Comparison of ENCODE assay signal across 12 mouse cellular contexts in genomic region chr1:131586836-131587235, GRCm38 (mm10). TPM values are rescaled to one million over a fixed set of nuclear protein-coding genes. Genes with fewer than 3 reads are reported as not detected.
A peak's percentile ranks its signal among the peaks of the same experiment; 100 is the strongest.
DNase-seq lines count a peak whose midpoint lies in the region; ATAC-seq and TF ChIP-seq lines count a peak whose summit lies in the region.
"Had no signal": no experiment of that assay in that cellular context is flagged by ENCODE, and none has a peak within 500 bp of the region (broad histone marks: within the 10 kb centered on the region; RNA-seq: fewer than 3 reads in every experiment).

No protein-coding gene starts in this region.

- intact Hi-C loops in left cerebral cortex, adult 2 months (cut with DNase I) = no loop called here
- intact Hi-C loops in left cerebral cortex, postnatal 36 days (cut with DNase I) = no loop called here

- no peak overlapping the region for H3K4me3 ChIP-seq in left cerebral cortex, adult 2 months
- H3K4me3 ChIP-seq in kidney, embryonic 15.5 days (replicated peaks) = no peak overlapping the region
- H3K4me3 ChIP-seq: embryonic facial prominence, embryonic 15.5 days had no signal

- no peak overlapping the region for H3K9ac ChIP-seq in kidney, embryonic 15.5 days
- H3K9ac ChIP-seq: embryonic facial prominence, embryonic 15.5 days; liver, postnatal 0 days had no signal

- no peak for ATAC-seq in kidney, embryonic 15.5 days (replicated peaks; ENCODE audit: low FRiP score)
- ATAC-seq: liver, postnatal 0 days had no signal

- peak; percentile 20 to 48 for DNase-seq in cerebellum, postnatal 25 days
- DNase-seq in cerebellum, adult 9-11 months = no peak
- DNase-seq in left cerebral cortex, adult 2 months (ENCODE audit: extremely low spot score in 1 of 2, low spot score in 2 of 2) = peak; percentile 25 to 41
- DNase-seq in left cerebral cortex, postnatal 36 days (ENCODE audit: low spot score in 2 of 2) = no peak
- peak; percentile 47 for DNase-seq in brain, embryonic 14.5 days (ENCODE audit: low read depth)
- peak; percentile 53 to 65 for DNase-seq in right cerebral cortex, postnatal 10 days (ENCODE audit: low spot score in 2 of 2)
- no peak for DNase-seq in yolk sac, embryonic 10.5 days (ENCODE audit: low spot score)
- DNase-seq: liver, postnatal 0 days had no signal

- no peaks in the 10 kb centered on the region for H3K36me3 ChIP-seq in kidney, embryonic 15.5 days
- H3K36me3 ChIP-seq: embryonic facial prominence, embryonic 15.5 days had no signal

- no peaks in the 10 kb centered on the region for H3K9me3 ChIP-seq in kidney, embryonic 15.5 days (replicated peaks)
- H3K9me3 ChIP-seq: embryonic facial prominence, embryonic 15.5 days had no signal

- WGBS in kidney, embryonic 15.5 days = 67% methylated on average over 8 of the region's 8 CpGs

- no peak for TF ChIP-seq POLR2A in brain, embryonic 14.5 days (IDR thresholded peaks at IDR 0.05; ENCODE audit: borderline replicate concordance, extremely low read depth, insufficient read depth, insufficient read length, poor library complexity, severe bottlenecking)

- H3K4me1 ChIP-seq in kidney, embryonic 15.5 days = no peaks in the 10 kb centered on the region

- no peak overlapping the region for H3K27ac ChIP-seq in left cerebral cortex, adult 2 months
- H3K27ac ChIP-seq in kidney, embryonic 15.5 days = no peak overlapping the region
- H3K27ac ChIP-seq: embryonic facial prominence, embryonic 15.5 days had no signal

- no peak for TF ChIP-seq CTCF in left cerebral cortex, adult 2 months (IDR thresholded peaks at IDR 0.05)
- no peak for TF ChIP-seq CTCF in brain, embryonic 14.5 days (IDR thresholded peaks at IDR 0.05; ENCODE audit: borderline replicate concordance, extremely low read depth, insufficient read depth, insufficient read length)

- no peaks in the 10 kb centered on the region for H3K27me3 ChIP-seq in kidney, embryonic 15.5 days
- H3K27me3 ChIP-seq: embryonic facial prominence, embryonic 15.5 days had no signal

- H3K4me2 ChIP-seq in kidney, embryonic 15.5 days = no peak overlapping the region
- H3K4me2 ChIP-seq: embryonic facial prominence, embryonic 15.5 days had no signal

RNA-seq across cellular contexts. Expression of gene Avpr1b, which starts 12.2 kb away (rescaled TPM):
- total RNA-seq in left cerebral cortex, adult 2 months (2021) = not detected
- total RNA-seq in left cerebral cortex, postnatal 36 days (2021) = not detected
- polyA plus RNA-seq in brain, embryonic 14.5 days (2012; rRNA removed) = not detected in 2 replicates
- not detected in 2 replicates for polyA plus RNA-seq in kidney, embryonic 15.5 days (2015; fragmentation: Nextera tagmentation; extraction: Ambion mirVana)
- polyA plus RNA-seq: embryonic facial prominence, embryonic 15.5 days; heart, embryonic 14.5 days; kidney, embryonic 14.5 days; liver, postnatal 0 days had no signal

RNA-seq across cellular contexts. Expression of gene Ctse, which starts 51.3 kb away (rescaled TPM):
- under 1 TPM in 1 of 2 experiments, not detected in 1; 0.18 TPM for total RNA-seq in left cerebral cortex, adult 2 months (2021)
- total RNA-seq in left cerebral cortex, postnatal 36 days (2021) = under 1 TPM in 1 of 2 experiments, not detected in 1; 0.17 TPM
- 0.07 TPM in 1 of 2 replicates, not detected in the other for polyA plus RNA-seq in brain, embryonic 14.5 days (2012; rRNA removed)
- 7.1 and 9.8 TPM in 2 replicates for polyA plus RNA-seq in kidney, embryonic 15.5 days (2015; fragmentation: Nextera tagmentation; extraction: Ambion mirVana)
- polyA plus RNA-seq: heart, embryonic 14.5 days had no signal

RNA-seq across cellular contexts. Expression of gene Fam72a, which starts 59.1 kb away (rescaled TPM):
- 1 to 10 TPM in 1 of 2 experiments, under 1 TPM in 1; 0.96 to 1.3 TPM for total RNA-seq in left cerebral cortex, adult 2 months (2021)
- 1 to 10 TPM; 1.3 to 1.5 TPM for total RNA-seq in left cerebral cortex, postnatal 36 days (2021)
- polyA plus RNA-seq in brain, embryonic 14.5 days (2012; rRNA removed) = 1.1 and 2.1 TPM in 2 replicates
- 2.7 and 3.1 TPM in 2 replicates for polyA plus RNA-seq in kidney, embryonic 15.5 days (2015; fragmentation: Nextera tagmentation; extraction: Ambion mirVana)

RNA-seq across cellular contexts. Expression of gene Srgap2, which starts 59.7 kb away (rescaled TPM):
- total RNA-seq in left cerebral cortex, adult 2 months (2021) = 10 to 100 TPM; 86.4 to 89.3 TPM
- total RNA-seq in left cerebral cortex, postnatal 36 days (2021) = 10 to 100 TPM; 60.7 to 98.2 TPM
- polyA plus RNA-seq in brain, embryonic 14.5 days (2012; rRNA removed) = 31.5 and 51.1 TPM in 2 replicates
- polyA plus RNA-seq in kidney, embryonic 15.5 days (2015; fragmentation: Nextera tagmentation; extraction: Ambion mirVana) = 13.5 and 14.4 TPM in 2 replicates

Comparison
In these comparisons a context has a peak if more than half of its experiments do, and no peak if none do; other contexts are left out.
1. DNase-seq: peak in cerebellum, postnatal 25 days (2 of 2), left cerebral cortex, adult 2 months (2 of 2), brain, embryonic 14.5 days (single experiment) and right cerebral cortex, postnatal 10 days (2 of 2); none in cerebellum, adult 9-11 months (single experiment), left cerebral cortex, postnatal 36 days (0 of 2) and yolk sac, embryonic 10.5 days (single experiment).